Mouse (Mus musculus) embryonic facial prominence, embryonic 14.5 days (tissue): ENCODE measurements around the gene Skap1. TPM values are rescaled to one million over a fixed set of nuclear protein-coding genes. Genes with fewer than 3 reads are reported as not detected.

Source experiments
- ATAC-seq: fragments of 200-750 bp; cut with Nextera tagmentation; 2 replicates; pipeline ENCODE4 v1.8.0; 2017; ENCODE audit warnings: low read depth, moderate number of reproducible peaks, moderate TSS enrichment
- DNase-seq: peaks from one replicate; pipeline ENCODE4 v3.0.0-alpha.2; 2015; ENCODE audit warnings: low spot score
- H3K27ac ChIP-seq: fragments of 300-500 bp; sonication (generic); replicated peaks from 2 replicates; pipeline ENCODE4 v1.5.1; 2014; ENCODE audit warnings: low read depth, mild to moderate bottlenecking, low read length, moderate library complexity
- H3K27me3 ChIP-seq: fragments of 300-500 bp; sonication (generic); replicated peaks from 2 replicates; pipeline ENCODE4 v1.6.1; 2014; ENCODE audit warnings: low read length; ENCODE audit not compliant: control insufficient read depth, insufficient read depth
- H3K36me3 ChIP-seq: fragments of 300-500 bp; sonication (generic); 2 replicates; pipeline ENCODE4 v1.6.1; 2014; ENCODE audit warnings: low read length, mixed read lengths; ENCODE audit not compliant: control insufficient read depth, insufficient read depth
- H3K4me1 ChIP-seq: fragments of 300-500 bp; sonication (generic); 2 replicates; pipeline ENCODE4 v1.6.1; 2014; ENCODE audit warnings: antibody characterized with exemption, low read length; ENCODE audit not compliant: control insufficient read depth, insufficient read depth
- H3K4me2 ChIP-seq: fragments of 300-500 bp; sonication (generic); 2 replicates; pipeline ENCODE4 v1.6.1; 2014; ENCODE audit warnings: low read depth, mild to moderate bottlenecking, low read length, moderate library complexity, mixed read lengths
- H3K4me3 ChIP-seq: fragments of 300-500 bp; sonication (generic); 2 replicates; pipeline ENCODE4 v1.5.1; 2014; ENCODE audit warnings: low read depth, mild to moderate bottlenecking, low read length
- H3K9ac ChIP-seq: fragments of 300-500 bp; sonication (generic); 2 replicates; pipeline ENCODE4 v1.6.1; 2014; ENCODE audit warnings: low read depth, mild to moderate bottlenecking, low read length, moderate library complexity, mixed read lengths
- H3K9me3 ChIP-seq: fragments of 300-500 bp; sonication (generic); 2 replicates; pipeline ENCODE4 v1.6.1; 2016; ENCODE audit warnings: low read length; ENCODE audit not compliant: control insufficient read depth
- WGBS: fragments of 180-500 bp; shearing (Covaris S2); extraction: QIAGEN DNeasy Blood & Tissue Kit; methylation state at CpG from one replicate; pipeline ENCODE4 v1.1.7; 2014; 5-methylcytosine and 5-hydroxymethylcytosine counted together
- polyA plus RNA-seq: library from polyadenylated mRNA; unstranded; fragments of >200 nt; fragmentation: Nextera tagmentation; extraction: Ambion mirVana; gene quantifications from 2 replicates; pipeline ENCODE4 v1.2.1, GENCODE M21; 2014

Gene Skap1
- polyA plus RNA-seq, 1 experiment from 2014 or later, result 1.5 TPM

- H3K36me3 ChIP-seq, result no peaks in the 10 kb centered on the region
- no peak overlapping the region for H3K27ac ChIP-seq
- no peaks in the 10 kb centered on the region for H3K4me1 ChIP-seq
- DNase-seq (no peak), ATAC-seq (no peak)
- 66% methylated on average over 9 of the region's 9 CpGs for WGBS
- H3K4me2 ChIP-seq, result no peak overlapping the region
- no peak overlapping the region for H3K4me3 ChIP-seq
- H3K9ac ChIP-seq, result no peak overlapping the region
- peaks cover 31% of the 10 kb centered on the region for H3K27me3 ChIP-seq
- H3K9me3 ChIP-seq, result no peaks in the 10 kb centered on the region
Observed at GRCm38 (mm10) chr11:96468048-96468745, 3.8 kb downstream of the Skap1 start.

GRCm38 (mm10) chr11:96482711-96483110, 18.3 kb downstream of the Skap1 start:
- 52% methylated on average over 3 of the region's 3 CpGs for WGBS
- Histone ChIP-seq H3K4me1 (no peaks in the 10 kb centered on the region), H3K27me3 (no peaks in the 10 kb centered on the region), H3K36me3 (no peaks in the 10 kb centered on the region), H3K27ac (no peak overlapping the region), H3K4me3 (no peak overlapping the region), H3K4me2 (no peak overlapping the region), H3K9me3 (no peaks in the 10 kb centered on the region), H3K9ac (no peak overlapping the region)
- ATAC-seq (no peak), DNase-seq (no peak)

GRCm38 (mm10) chr11:96483179-96483578, 18.8 kb downstream of the Skap1 start:
- no peaks in the 10 kb centered on the region for H3K36me3 ChIP-seq
- H3K9ac ChIP-seq, result no peak overlapping the region
- ATAC-seq (no peak), DNase-seq (no peak)
- no peak overlapping the region for H3K4me3 ChIP-seq
- H3K9me3 ChIP-seq, result no peaks in the 10 kb centered on the region
- no peak overlapping the region for H3K27ac ChIP-seq
- no peaks in the 10 kb centered on the region for H3K27me3 ChIP-seq
- no peak overlapping the region for H3K4me2 ChIP-seq
- no peaks in the 10 kb centered on the region for H3K4me1 ChIP-seq

- WGBS, result 71% methylated on average over 8 of the region's 8 CpGs
- Histone ChIP-seq H3K9me3 (no peaks in the 10 kb centered on the region), H3K4me2 (no peak overlapping the region), H3K27ac (no peak overlapping the region), H3K36me3 (no peaks in the 10 kb centered on the region), H3K27me3 (no peaks in the 10 kb centered on the region), H3K4me1 (no peaks in the 10 kb centered on the region), H3K9ac (no peak overlapping the region), H3K4me3 (no peak overlapping the region)
- DNase-seq, result no peak
- no peak for ATAC-seq
Observed at GRCm38 (mm10) chr11:96498481-96498880, 34.1 kb downstream of the Skap1 start.

GRCm38 (mm10) chr11:96501042-96501441, 36.6 kb downstream of the Skap1 start:
- Histone ChIP-seq H3K36me3 (no peaks in the 10 kb centered on the region), H3K4me3 (no peak overlapping the region), H3K27ac (no peak overlapping the region), H3K4me1 (no peaks in the 10 kb centered on the region), H3K4me2 (no peak overlapping the region), H3K9me3 (no peaks in the 10 kb centered on the region), H3K9ac (no peak overlapping the region), H3K27me3 (no peaks in the 10 kb centered on the region)
- ATAC-seq (no peak), DNase-seq (no peak)
- 54% methylated on average over 6 of the region's 6 CpGs for WGBS

GRCm38 (mm10) chr11:96502948-96503347, 38.6 kb downstream of the Skap1 start:
- Histone ChIP-seq H3K4me3 (no peak overlapping the region), H3K4me2 (no peak overlapping the region), H3K36me3 (no peaks in the 10 kb centered on the region), H3K27ac (no peak overlapping the region), H3K9me3 (no peaks in the 10 kb centered on the region), H3K4me1 (no peaks in the 10 kb centered on the region), H3K27me3 (no peaks in the 10 kb centered on the region), H3K9ac (no peak overlapping the region)
- WGBS, result 68% methylated on average over 3 of the region's 3 CpGs
- no peak for ATAC-seq
- no peak for DNase-seq

- Histone ChIP-seq H3K27me3 (no peaks in the 10 kb centered on the region), H3K4me3 (no peak overlapping the region), H3K27ac (no peak overlapping the region), H3K36me3 (no peaks in the 10 kb centered on the region), H3K4me1 (no peaks in the 10 kb centered on the region), H3K9ac (no peak overlapping the region), H3K4me2 (no peak overlapping the region), H3K9me3 (no peaks in the 10 kb centered on the region)
- WGBS, result 64% methylated on average over 12 of the region's 12 CpGs
- ATAC-seq (no peak), DNase-seq (no peak)
Observed at GRCm38 (mm10) chr11:96504509-96505119, 40.2 kb downstream of the Skap1 start.

- H3K4me3 ChIP-seq, result no peak overlapping the region
- no peaks in the 10 kb centered on the region for H3K4me1 ChIP-seq
- no peaks in the 10 kb centered on the region for H3K36me3 ChIP-seq
- ATAC-seq, result no peak
- H3K4me2 ChIP-seq, result no peak overlapping the region
- no peaks in the 10 kb centered on the region for H3K27me3 ChIP-seq
- H3K9me3 ChIP-seq, result no peaks in the 10 kb centered on the region
- DNase-seq, result no peak
- H3K9ac ChIP-seq, result no peak overlapping the region
- WGBS, result 67% methylated on average over 5 of the region's 5 CpGs
- H3K27ac ChIP-seq, result no peak overlapping the region
Observed at GRCm38 (mm10) chr11:96505841-96506240, 41.4 kb downstream of the Skap1 start.

- Histone ChIP-seq H3K9ac (no peak overlapping the region), H3K4me1 (no peaks in the 10 kb centered on the region), H3K27ac (no peak overlapping the region), H3K36me3 (no peaks in the 10 kb centered on the region), H3K4me2 (no peak overlapping the region), H3K4me3 (no peak overlapping the region), H3K27me3 (peaks cover 8% of the 10 kb centered on the region), H3K9me3 (no peaks in the 10 kb centered on the region)
- ATAC-seq (no peak), DNase-seq (no peak)
- WGBS, result 92% methylated on average over 3 of the region's 3 CpGs
Observed at GRCm38 (mm10) chr11:96515164-96515563, 50.8 kb downstream of the Skap1 start.
